Mouse (Mus musculus) small intestine, adult 2 months (tissue): ENCODE measurements around the gene Mup22. TPM values are rescaled to one million over a fixed set of nuclear protein-coding genes. Genes with fewer than 3 reads are reported as not detected.
"Not testable (repeated sequence)": the region's sequence is repeated elsewhere in the genome, so short reads cannot be mapped to it uniquely, and the experiment has no call there.

Experiments used
- H3K27ac ChIP-seq: fragments of 200-500 bp; 2 replicates; pipeline ENCODE4 v1.5.1; 2012; ENCODE audit warnings: low read depth, low read length, control low read depth, inconsistent platforms; ENCODE audit not compliant: insufficient read depth
- H3K27me3 ChIP-seq: fragments of 200-500 bp; 2 replicates; pipeline ENCODE4 v1.6.1; 2012; ENCODE audit warnings: mild to moderate bottlenecking, moderate library complexity, low read length, inconsistent platforms; ENCODE audit not compliant: control insufficient read depth, insufficient read depth
- H3K36me3 ChIP-seq: fragments of 200-500 bp; 2 replicates; pipeline ENCODE4 v1.6.1; 2012; ENCODE audit warnings: mild to moderate bottlenecking, low read length, control low read depth, inconsistent platforms; ENCODE audit not compliant: control insufficient read depth, insufficient read depth
- H3K4me1 ChIP-seq: fragments of 200-500 bp; 2 replicates; pipeline ENCODE4 v1.6.1; 2012; ENCODE audit warnings: low read length, inconsistent platforms, mixed read lengths; ENCODE audit not compliant: control insufficient read depth, insufficient read depth, insufficient read length
- H3K4me3 ChIP-seq: fragments of 200-500 bp; 2 replicates; pipeline ENCODE4 v1.5.1; 2012; ENCODE audit warnings: low read depth, mild to moderate bottlenecking, control low read depth, inconsistent platforms, low read length, moderate library complexity
- WGBS: fragments of 180-500 bp; shearing (Covaris S2); methylation state at CpG from one replicate; pipeline ENCODE4 v1.1.7; 2018; 5-methylcytosine and 5-hydroxymethylcytosine counted together
- polyA plus RNA-seq: library from polyadenylated mRNA; depleted of rRNA; stranded (reverse); fragments of >200 nt; gene quantifications from 2 replicates; pipeline ENCODE4 v1.2.3, GENCODE M21; 2012; rRNA removed

Mup22 gene
- not detected in 2 replicates for polyA plus RNA-seq

GRCm38 (mm10) chr4:60821363-60821762 lies at the start of gene Mup22:
Gene Mup22, minus strand, starts transcription at chr4:60821463.
- WGBS: 70% methylated on average over 4 of the region's 4 CpGs
- H3K4me1 ChIP-seq, H3K36me3 ChIP-seq, H3K27me3 ChIP-seq, H3K27ac ChIP-seq, H3K4me3 ChIP-seq: not testable (repeated sequence)

- H3K27me3 ChIP-seq, H3K27ac ChIP-seq, H3K4me1 ChIP-seq, H3K4me3 ChIP-seq, H3K36me3 ChIP-seq: not testable (repeated sequence)
These were observed 19.6 kb upstream of the Mup22 start for GRCm38 (mm10) chr4:60840889-60841288.

Other genes starting within 250 kb of the Mup22 start
- not detected in 2 replicates for gene Mup10, start 239.3 kb downstream of the Mup22 start, polyA plus RNA-seq
- not detected in 2 replicates for gene Mup11, start 159.1 kb downstream of the Mup22 start, polyA plus RNA-seq
- gene Mup12, start 80.1 kb downstream of the Mup22 start, polyA plus RNA-seq: not detected in 2 replicates